ENCODE assay signal across 9 mouse cellular contexts in the genomic region with DNA sequence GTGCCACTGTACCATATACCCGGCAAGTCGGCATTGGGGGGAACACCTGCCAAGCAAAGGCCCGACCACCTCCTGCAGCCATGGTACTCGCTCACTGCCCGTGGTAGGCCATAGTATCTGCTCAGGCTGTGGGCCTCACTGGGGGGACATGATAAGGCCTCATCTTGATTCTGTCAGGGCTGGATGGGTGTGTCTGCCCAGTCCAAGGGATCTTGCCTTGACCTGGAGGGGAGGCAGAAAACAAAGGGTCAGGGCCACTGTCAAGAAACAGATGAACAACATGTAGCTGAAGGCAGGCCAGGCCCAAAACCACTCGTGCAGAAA. TPM values are rescaled to one million over a fixed set of nuclear protein-coding genes. Genes with fewer than 3 reads are reported as not detected.
DNase-seq lines count a peak whose midpoint lies in the region; ATAC-seq lines count a peak whose summit lies in the region.
"Had no signal": no experiment of that assay in that cellular context is flagged by ENCODE, and none has a peak within 500 bp of the region (broad histone marks: within the 10 kb centered on the region; RNA-seq: fewer than 3 reads in every experiment).

No protein-coding gene starts in this region.

- peaks cover 48% of the 10 kb centered on the region for H3K4me1 ChIP-seq in heart, embryonic 13.5 days
- peaks cover 9% of the 10 kb centered on the region; the same call in 1 of the 2 replicates for H3K4me1 ChIP-seq in embryonic facial prominence, embryonic 11.5 days (ENCODE audit: control insufficient read depth, insufficient read depth, low read length)
- H3K4me1 ChIP-seq in hindbrain, embryonic 16.5 days (ENCODE audit: control insufficient read depth, insufficient read depth, low read depth, low read length), result peaks cover 32% of the 10 kb centered on the region
- peaks cover 37% of the 10 kb centered on the region for H3K4me1 ChIP-seq in midbrain, embryonic 11.5 days (ENCODE audit: control insufficient read depth, insufficient read depth, low read length)

- no peak for ATAC-seq in heart, embryonic 13.5 days (ENCODE audit: extremely low read depth, insufficient number of reproducible peaks, low FRiP score, low TSS enrichment)
- ATAC-seq in embryonic facial prominence, embryonic 11.5 days (replicated peaks; ENCODE audit: insufficient number of reproducible peaks, low FRiP score, low TSS enrichment, low read depth), result no peak
- ATAC-seq in hindbrain, embryonic 16.5 days, result no peak
- ATAC-seq in midbrain, embryonic 11.5 days (ENCODE audit: low FRiP score), result no peak

- H3K4me2 ChIP-seq in heart, embryonic 13.5 days, result peak overlapping the region; percentile 94
- H3K4me2 ChIP-seq in embryonic facial prominence, embryonic 11.5 days (ENCODE audit: low read depth, low read length), result peak overlapping the region; percentile 17
- peak overlapping the region; percentile 76 for H3K4me2 ChIP-seq in hindbrain, embryonic 16.5 days (ENCODE audit: low read length)
- peak overlapping the region; percentile 94 for H3K4me2 ChIP-seq in midbrain, embryonic 11.5 days

- no peak for DNase-seq in heart, adult 9 months (ENCODE audit: low spot score in 2 of 2)
- no peak for DNase-seq in embryonic facial prominence, embryonic 11.5 days (ENCODE audit: low spot score)
- DNase-seq in midbrain, embryonic 11.5 days (ENCODE audit: low spot score, missing footprints), result no peak
- DNase-seq in retina, postnatal 1 day, result no peak
- DNase-seq in adipocyte (ENCODE audit: low spot score), result no peak
- no peak for DNase-seq in frontal cortex, postnatal 10 days (ENCODE audit: low spot score in 2 of 2)

- peak overlapping the region; percentile 89 for H3K9ac ChIP-seq in heart, embryonic 13.5 days
- no peak overlapping the region for H3K9ac ChIP-seq in embryonic facial prominence, embryonic 11.5 days (replicated peaks; ENCODE audit: low read length)
- H3K9ac ChIP-seq in hindbrain, embryonic 16.5 days (ENCODE audit: low read depth, low read length), result peak overlapping the region; percentile 51; the same call in 1 of the 2 replicates
- peak overlapping the region; percentile 10; the same call in 1 of the 2 replicates for H3K9ac ChIP-seq in midbrain, embryonic 11.5 days (ENCODE audit: low read length)

- 55% methylated on average over 6 of the region's 6 CpGs for WGBS in heart, embryonic 13.5 days
- WGBS in embryonic facial prominence, embryonic 11.5 days, result 93% methylated on average over 6 of the region's 6 CpGs
- WGBS in hindbrain, embryonic 16.5 days, result 69% methylated on average over 6 of the region's 6 CpGs
- WGBS in midbrain, embryonic 11.5 days, result 87% methylated on average over 6 of the region's 6 CpGs

- H3K9me3 ChIP-seq in heart, embryonic 13.5 days, result no peaks in the 10 kb centered on the region
- H3K9me3 ChIP-seq in embryonic facial prominence, embryonic 11.5 days (replicated peaks; ENCODE audit: control insufficient read depth, low read length), result no peaks in the 10 kb centered on the region
- no peaks in the 10 kb centered on the region for H3K9me3 ChIP-seq in hindbrain, embryonic 16.5 days (ENCODE audit: control insufficient read depth, low read length)
- no peaks in the 10 kb centered on the region for H3K9me3 ChIP-seq in midbrain, embryonic 11.5 days (ENCODE audit: control insufficient read depth, low read length)

- H3K27me3 ChIP-seq in heart, embryonic 13.5 days (replicated peaks), result no peaks in the 10 kb centered on the region
- H3K27me3 ChIP-seq in embryonic facial prominence, embryonic 11.5 days (ENCODE audit: control insufficient read depth, insufficient read depth, low read length), result no peaks in the 10 kb centered on the region
- H3K27me3 ChIP-seq in hindbrain, embryonic 16.5 days (replicated peaks; ENCODE audit: control insufficient read depth, insufficient read depth, low read length), result no peaks in the 10 kb centered on the region
- no peaks in the 10 kb centered on the region for H3K27me3 ChIP-seq in midbrain, embryonic 11.5 days (ENCODE audit: control insufficient read depth, insufficient read depth, low read length)

- peaks cover 26% of the 10 kb centered on the region for H3K36me3 ChIP-seq in heart, embryonic 13.5 days
- no peaks in the 10 kb centered on the region for H3K36me3 ChIP-seq in embryonic facial prominence, embryonic 11.5 days (replicated peaks; ENCODE audit: control insufficient read depth, insufficient read depth, low read depth, low read length)
- 0 out of 2 replicates have a peak, but pooled peaks cover 5% of the 10 kb centered on the region for H3K36me3 ChIP-seq in hindbrain, embryonic 16.5 days (ENCODE audit: control insufficient read depth, insufficient read depth, low read length)
- H3K36me3 ChIP-seq in midbrain, embryonic 11.5 days (ENCODE audit: control insufficient read depth, insufficient read depth, low read length), result no peaks in the 10 kb centered on the region

- H3K27ac ChIP-seq in heart, embryonic 13.5 days (replicated peaks), result peak overlapping the region; percentile 98
- H3K27ac ChIP-seq in embryonic facial prominence, embryonic 11.5 days (replicated peaks; ENCODE audit: low read depth, low read length), result peak overlapping the region; percentile 58; the same call in 1 of the 2 replicates
- peak overlapping the region; percentile 70 for H3K27ac ChIP-seq in hindbrain, embryonic 16.5 days (ENCODE audit: low read depth, low read length)
- peak overlapping the region; percentile 90 for H3K27ac ChIP-seq in midbrain, embryonic 11.5 days (ENCODE audit: low read depth, low read length)

- H3K4me3 ChIP-seq in heart, embryonic 13.5 days, result peak overlapping the region; percentile 71
- H3K4me3 ChIP-seq in embryonic facial prominence, embryonic 11.5 days (ENCODE audit: low read depth, low read length), result 0 out of 2 replicates have a peak overlapping the region, but pooled peaks have one; percentile 1
- peak overlapping the region; percentile 66 for H3K4me3 ChIP-seq in hindbrain, embryonic 16.5 days (ENCODE audit: low read length)
- H3K4me3 ChIP-seq in midbrain, embryonic 11.5 days (ENCODE audit: low read depth, low read length), result peak overlapping the region; percentile 57; the same call in 1 of the 2 replicates

RNA-seq across cellular contexts. Expression of a gene that starts 9.2 kb away (rescaled TPM):
- polyA plus RNA-seq in heart, embryonic 13.5 days (2015; fragmentation: Nextera tagmentation; extraction: Ambion mirVana), result 36.3 and 42.7 TPM in 2 replicates
- polyA plus RNA-seq in embryonic facial prominence, embryonic 11.5 days (2014; fragmentation: Nextera tagmentation; extraction: Ambion mirVana), result 49.1 and 63.2 TPM in 2 replicates
- polyA plus RNA-seq in hindbrain, embryonic 16.5 days (2015; fragmentation: Nextera tagmentation; extraction: Ambion mirVana), result 57.6 and 68.3 TPM in 2 replicates
- polyA plus RNA-seq in midbrain, embryonic 11.5 days (2014; fragmentation: Nextera tagmentation; extraction: Ambion mirVana), result 48.1 and 48.6 TPM in 2 replicates

RNA-seq across cellular contexts. Expression of a gene that starts 10.2 kb away (rescaled TPM):
- polyA plus RNA-seq in heart, embryonic 13.5 days (2015; fragmentation: Nextera tagmentation; extraction: Ambion mirVana), result 90.6 and 106 TPM in 2 replicates
- polyA plus RNA-seq in embryonic facial prominence, embryonic 11.5 days (2014; fragmentation: Nextera tagmentation; extraction: Ambion mirVana), result 19.0 and 22.4 TPM in 2 replicates
- polyA plus RNA-seq in hindbrain, embryonic 16.5 days (2015; fragmentation: Nextera tagmentation; extraction: Ambion mirVana), result 54.8 and 68.6 TPM in 2 replicates
- polyA plus RNA-seq in midbrain, embryonic 11.5 days (2014; fragmentation: Nextera tagmentation; extraction: Ambion mirVana), result 34.4 and 36.2 TPM in 2 replicates

RNA-seq across cellular contexts. Expression of a gene that starts 14.8 kb away (rescaled TPM):
- polyA plus RNA-seq in heart, embryonic 13.5 days (2015; fragmentation: Nextera tagmentation; extraction: Ambion mirVana), result not detected in 2 replicates
- not detected in 2 replicates for polyA plus RNA-seq in embryonic facial prominence, embryonic 11.5 days (2014; fragmentation: Nextera tagmentation; extraction: Ambion mirVana)
- polyA plus RNA-seq in hindbrain, embryonic 16.5 days (2015; fragmentation: Nextera tagmentation; extraction: Ambion mirVana), result not detected in 2 replicates
- not detected in 2 replicates for polyA plus RNA-seq in midbrain, embryonic 11.5 days (2014; fragmentation: Nextera tagmentation; extraction: Ambion mirVana)
- polyA plus RNA-seq: liver, adult 2 months had no signal

RNA-seq across cellular contexts. Expression of a gene that starts 22.8 kb away (rescaled TPM):
- polyA plus RNA-seq in heart, embryonic 13.5 days (2015; fragmentation: Nextera tagmentation; extraction: Ambion mirVana), result 0.71 and 0.80 TPM in 2 replicates
- polyA plus RNA-seq in embryonic facial prominence, embryonic 11.5 days (2014; fragmentation: Nextera tagmentation; extraction: Ambion mirVana), result 1.5 and 1.7 TPM in 2 replicates
- polyA plus RNA-seq in hindbrain, embryonic 16.5 days (2015; fragmentation: Nextera tagmentation; extraction: Ambion mirVana), result 1.6 and 1.7 TPM in 2 replicates
- 0.89 and 1.6 TPM in 2 replicates for polyA plus RNA-seq in midbrain, embryonic 11.5 days (2014; fragmentation: Nextera tagmentation; extraction: Ambion mirVana)
- polyA plus RNA-seq: liver, adult 2 months had no signal

RNA-seq across cellular contexts. Expression of a gene that starts 28.4 kb away (rescaled TPM):
- 45.3 and 49.0 TPM in 2 replicates for polyA plus RNA-seq in heart, embryonic 13.5 days (2015; fragmentation: Nextera tagmentation; extraction: Ambion mirVana)
- polyA plus RNA-seq in embryonic facial prominence, embryonic 11.5 days (2014; fragmentation: Nextera tagmentation; extraction: Ambion mirVana), result 15.3 and 15.4 TPM in 2 replicates
- polyA plus RNA-seq in hindbrain, embryonic 16.5 days (2015; fragmentation: Nextera tagmentation; extraction: Ambion mirVana), result 17.1 and 26.5 TPM in 2 replicates
- 20.1 and 21.4 TPM in 2 replicates for polyA plus RNA-seq in midbrain, embryonic 11.5 days (2014; fragmentation: Nextera tagmentation; extraction: Ambion mirVana)

Comparison
In these comparisons a context has a peak if more than half of its experiments do, and no peak if none do; other contexts are left out.
1. H3K4me2 ChIP-seq: peak in every context shown above with its lines; median percentile 94 in heart, embryonic 13.5 days; 94 in midbrain, embryonic 11.5 days; 76 in hindbrain, embryonic 16.5 days; 17 in embryonic facial prominence, embryonic 11.5 days.
2. H3K4me3 ChIP-seq: peak in every context shown above with its lines; median percentile 71 in heart, embryonic 13.5 days; 66 in hindbrain, embryonic 16.5 days; 57 in midbrain, embryonic 11.5 days; 1 in embryonic facial prominence, embryonic 11.5 days.